Mouse (Mus musculus) embryo, embryonic 11.5 days (tissue): ENCODE data around the gene Chdh.
A peak's percentile ranks its signal among the peaks of the same experiment; 100 is the strongest.

ENCODE experiments used
- DNase-seq: peaks from one replicate; pipeline ENCODE4 v3.0.0-alpha.2; 2012; ENCODE audit warnings: low read depth, low spot score

Chdh gene

GRCm38 (mm10) chr14:30008733-30009575, at the start of gene Chdh, which contains the start of gene Il17rb:
Chdh (plus strand) TSS chr14:30009023.
Il17rb (minus strand) TSS chr14:30008896.
- peak; percentile 20 for DNase-seq

GRCm38 (mm10) chr14:29967611-29968010, 41.2 kb upstream of the Chdh start:
- no peak for DNase-seq

GRCm38 (mm10) chr14:29968075-29968821, 40.6 kb upstream of the Chdh start, which contains the start of gene Selenok:
Selenok (plus strand) TSS chr14:29968308.
- peak; percentile 96 for DNase-seq

- no peak for DNase-seq
These were observed 37.4 kb upstream of the Chdh start for GRCm38 (mm10) chr14:29971446-29971845.

- no peak for DNase-seq
These were observed 36.8 kb upstream of the Chdh start for GRCm38 (mm10) chr14:29971993-29972392.

- DNase-seq: no peak
These were observed 31.9 kb upstream of the Chdh start for GRCm38 (mm10) chr14:29976927-29977326.

GRCm38 (mm10) chr14:29978254-29979204, 30.3 kb upstream of the Chdh start, which contains the start of gene Actr8:
Actr8 (plus strand) TSS chr14:29978337.
- peak; percentile 89 for DNase-seq

GRCm38 (mm10) chr14:29980447-29981205, 28.2 kb upstream of the Chdh start:
- DNase-seq: no peak

- DNase-seq: no peak
These were observed 22.7 kb upstream of the Chdh start for GRCm38 (mm10) chr14:29986096-29986495.

GRCm38 (mm10) chr14:29987276-29987675, 21.5 kb upstream of the Chdh start:
- DNase-seq: no peak

- DNase-seq: no peak
These were observed 21.1 kb upstream of the Chdh start for GRCm38 (mm10) chr14:29987739-29988138.

- DNase-seq: no peak
These were observed 20.5 kb upstream of the Chdh start for GRCm38 (mm10) chr14:29988337-29988736.

- peak; percentile 14 for DNase-seq
These were observed 13.8 kb upstream of the Chdh start for GRCm38 (mm10) chr14:29994976-29995375.

GRCm38 (mm10) chr14:29996000-29996751, 12.6 kb upstream of the Chdh start:
- DNase-seq: no peak

- no peak for DNase-seq
These were observed 11.5 kb upstream of the Chdh start for GRCm38 (mm10) chr14:29997345-29997744.

- no peak for DNase-seq
These were observed 9.9 kb upstream of the Chdh start for GRCm38 (mm10) chr14:29998747-29999474.

GRCm38 (mm10) chr14:29999475-29999811, 9.4 kb upstream of the Chdh start:
- no peak for DNase-seq

- DNase-seq: no peak
These were observed 1.2 kb downstream of the Chdh start for GRCm38 (mm10) chr14:30009864-30010560.
